Mouse (Mus musculus): ENCODE data around the gene Arrdc3. TPM values are rescaled to one million over a fixed set of nuclear protein-coding genes. Genes with fewer than 3 reads are reported as not detected.

The Arrdc3 gene
- polyA plus RNA-seq, 1 experiment from 2014 or later: 56.2 TPM

- no peak overlapping the region for H3K27ac ChIP-seq (replicated peaks)
- H3K4me3 ChIP-seq: no peak overlapping the region
- WGBS: 69% methylated on average over 5 of the region's 5 CpGs
- H3K9me3 ChIP-seq: no peaks in the 10 kb centered on the region
- H3K27me3 ChIP-seq (replicated peaks; ENCODE audit: low read depth, poor library complexity, severe bottlenecking): no peaks in the 10 kb centered on the region
- H3K4me1 ChIP-seq: 0 out of 2 replicates have a peak, but pooled peaks cover 2% of the 10 kb centered on the region
- no peak for DNase-seq (ENCODE audit: low spot score)
- no peaks in the 10 kb centered on the region for H3K36me3 ChIP-seq (replicated peaks)
Measured at GRCm38 (mm10) chr13:80932816-80933402, 49.7 kb downstream of the Arrdc3 start.

GRCm38 (mm10) chr13:80936426-80936825 lies 53.2 kb downstream of the Arrdc3 start:
- Histone ChIP-seq H3K9me3 (no peaks in the 10 kb centered on the region), H3K4me3 (no peak overlapping the region), H3K36me3 (replicated peaks) (no peaks in the 10 kb centered on the region), H3K4me1 (peaks cover 9% of the 10 kb centered on the region), H3K27me3 (replicated peaks; ENCODE audit: low read depth, poor library complexity, severe bottlenecking) (no peaks in the 10 kb centered on the region), H3K27ac (replicated peaks) (no peak overlapping the region)
- no peak for DNase-seq (ENCODE audit: low spot score)
- 90% methylated on average over 2 of the region's 2 CpGs for WGBS

GRCm38 (mm10) chr13:80939228-80939627 lies 56.0 kb downstream of the Arrdc3 start:
- H3K27ac ChIP-seq (replicated peaks): no peak overlapping the region
- no peak for DNase-seq (ENCODE audit: low spot score)
- no peaks in the 10 kb centered on the region for H3K36me3 ChIP-seq (replicated peaks)
- no peaks in the 10 kb centered on the region for H3K9me3 ChIP-seq
- WGBS: 88% methylated on average over 4 of the region's 4 CpGs
- no peaks in the 10 kb centered on the region for H3K27me3 ChIP-seq (replicated peaks; ENCODE audit: low read depth, poor library complexity, severe bottlenecking)
- H3K4me1 ChIP-seq: peaks cover 7% of the 10 kb centered on the region
- H3K4me3 ChIP-seq: no peak overlapping the region

- H3K27me3 ChIP-seq (replicated peaks; ENCODE audit: low read depth, poor library complexity, severe bottlenecking): no peaks in the 10 kb centered on the region
- no peak overlapping the region for H3K27ac ChIP-seq (replicated peaks)
- H3K4me1 ChIP-seq: peaks cover 7% of the 10 kb centered on the region
- no peak for DNase-seq (ENCODE audit: low spot score)
- H3K4me3 ChIP-seq: no peak overlapping the region
- WGBS: 74% methylated on average over 1 of the region's 1 CpGs
- no peaks in the 10 kb centered on the region for H3K36me3 ChIP-seq (replicated peaks)
- H3K9me3 ChIP-seq: no peaks in the 10 kb centered on the region
Measured at GRCm38 (mm10) chr13:80939866-80940265, 56.7 kb downstream of the Arrdc3 start.

DNA sequence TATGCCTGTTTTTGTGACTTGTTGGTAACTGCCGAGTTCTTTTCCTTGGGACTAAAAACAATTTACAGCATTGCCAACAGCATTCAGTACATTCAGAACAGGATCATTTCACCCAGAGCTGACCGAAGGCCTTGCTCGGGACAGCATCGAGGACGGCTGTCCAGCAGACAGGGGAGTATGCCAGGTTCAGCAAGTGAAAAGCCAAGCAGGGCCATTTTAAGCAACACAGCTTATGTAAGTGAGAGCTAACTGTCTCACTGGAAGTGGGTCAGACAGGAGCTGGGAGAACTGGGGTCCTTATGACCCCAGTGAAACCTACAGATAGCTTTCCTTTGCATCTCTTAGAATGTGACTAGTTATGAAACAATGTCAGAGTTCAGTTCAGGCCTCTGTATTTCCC lies 57.2 kb downstream of the Arrdc3 start:
- Histone ChIP-seq H3K9me3 (no peaks in the 10 kb centered on the region), H3K4me1 (peaks cover 7% of the 10 kb centered on the region), H3K4me3 (no peak overlapping the region), H3K27ac (replicated peaks) (no peak overlapping the region), H3K27me3 (replicated peaks; ENCODE audit: low read depth, poor library complexity, severe bottlenecking) (no peaks in the 10 kb centered on the region), H3K36me3 (replicated peaks) (no peaks in the 10 kb centered on the region)
- 88% methylated on average over 5 of the region's 5 CpGs for WGBS
- DNase-seq (ENCODE audit: low spot score): no peak

- no peak for DNase-seq (ENCODE audit: low spot score)
- Histone ChIP-seq H3K27me3 (replicated peaks; ENCODE audit: low read depth, poor library complexity, severe bottlenecking) (no peaks in the 10 kb centered on the region), H3K36me3 (replicated peaks) (no peaks in the 10 kb centered on the region), H3K27ac (replicated peaks) (no peak overlapping the region), H3K4me1 (peaks cover 7% of the 10 kb centered on the region), H3K4me3 (no peak overlapping the region), H3K9me3 (no peaks in the 10 kb centered on the region)
- 65% methylated on average over 10 of the region's 10 CpGs for WGBS
Measured at GRCm38 (mm10) chr13:80940860-80941630, 57.9 kb downstream of the Arrdc3 start.

- Histone ChIP-seq H3K9me3 (no peaks in the 10 kb centered on the region), H3K4me1 (peaks cover 7% of the 10 kb centered on the region), H3K27ac (replicated peaks) (no peak overlapping the region), H3K36me3 (replicated peaks) (no peaks in the 10 kb centered on the region), H3K4me3 (no peak overlapping the region), H3K27me3 (replicated peaks; ENCODE audit: low read depth, poor library complexity, severe bottlenecking) (no peaks in the 10 kb centered on the region)
- DNase-seq (ENCODE audit: low spot score): no peak
Measured at GRCm38 (mm10) chr13:80944532-80944931, 61.3 kb downstream of the Arrdc3 start.
